Mouse (Mus musculus) CH12.LX (cell line): Measurements from ENCODE around the gene Gnb2. TPM values are rescaled to one million over a fixed set of nuclear protein-coding genes. Genes with fewer than 3 reads are reported as not detected.

Experiments used
- DNase-seq: peaks from one replicate; pipeline ENCODE4 v3.0.0-alpha.2; 2013; ENCODE audit errors: extremely low read depth
- H3K27ac ChIP-seq: 2 replicates; pipeline ENCODE4 v1.5.1; 2012; ENCODE audit warnings: low read depth, mild to moderate bottlenecking, control low read depth, moderate library complexity; ENCODE audit not compliant: insufficient read depth
- H3K27me3 ChIP-seq: replicated peaks from 2 replicates; pipeline ENCODE3; 2012; ENCODE audit warnings: inconsistent platforms
- H3K36me3 ChIP-seq, 2 experiments: replicated peaks in 1 of 2; 2 replicates each; pipeline versions ENCODE3 to v1.6.1; 2012; ENCODE audit warnings: inconsistent platforms in 1 of 2, low read length in 1 of 2, mild to moderate bottlenecking in 1 of 2, mixed read lengths in 1 of 2, moderate library complexity in 1 of 2; ENCODE audit not compliant: control insufficient read depth in 1 of 2, insufficient read depth in 1 of 2
- H3K4me1 ChIP-seq, 2 experiments: 2 replicates each; pipeline ENCODE4 v1.6.1; 2012; ENCODE audit warnings: inconsistent platforms in 1 of 2, moderate library complexity in 1 of 2; ENCODE audit not compliant: insufficient read depth in 2 of 2, control insufficient read depth in 1 of 2
- H3K4me2 ChIP-seq: 2 replicates; pipeline ENCODE4 v1.6.1; 2012; ENCODE audit warnings: low read depth, mild to moderate bottlenecking, control low read depth; ENCODE audit not compliant: poor library complexity, insufficient read depth, severe bottlenecking
- H3K4me3 ChIP-seq, 3 experiments: fragments of 150-350 bp in 1 of 3; sonication (generic) in 1 of 3; replicated peaks in 1 of 3; 2 replicates each; pipeline versions ENCODE3 to v1.5.1; 2011 to 2012; ENCODE audit warnings: low read depth in 2 of 3, low read length in 2 of 3, mild to moderate bottlenecking in 2 of 3, moderate library complexity in 2 of 3, control low read depth in 1 of 3, improper control_type of control experiment in 1 of 3, inconsistent platforms in 1 of 3, mixed read lengths in 1 of 3; ENCODE audit not compliant: poor library complexity in 1 of 3
- H3K79me2 ChIP-seq: replicated peaks from 2 replicates; pipeline ENCODE4 v1.6.1; 2012; ENCODE audit warnings: mild to moderate bottlenecking, moderate library complexity; ENCODE audit not compliant: control insufficient read depth, poor library complexity, insufficient read depth, severe bottlenecking; ENCODE audit errors: extremely low read depth
- H3K9ac ChIP-seq: 2 replicates; pipeline ENCODE4 v1.6.1; 2012; ENCODE audit warnings: low read depth, mild to moderate bottlenecking, control low read depth, moderate library complexity; ENCODE audit not compliant: insufficient read depth
- H3K9me3 ChIP-seq: replicated peaks from 2 replicates; pipeline ENCODE3; 2012; ENCODE audit warnings: low read length, inconsistent platforms, mixed read lengths
- BHLHE40 ChIP-seq: IDR thresholded peaks from 2 replicates; pipeline ENCODE4 v1.6.1; 2011; ENCODE audit warnings: mild to moderate bottlenecking, low read depth, low read length, improper control_type of control experiment
- CHD1 ChIP-seq: IDR thresholded peaks from 2 replicates; pipeline ENCODE4 v1.6.1; 2012; ENCODE audit warnings: low read depth, low read length, improper control_type of control experiment, inconsistent platforms
- CHD2 ChIP-seq: IDR thresholded peaks from 2 replicates; pipeline ENCODE4 v1.6.1; 2011; ENCODE audit warnings: low read length, improper control_type of control experiment
- ELF1 ChIP-seq: IDR thresholded peaks from 2 replicates; pipeline ENCODE4 v1.6.1; 2014; ENCODE audit warnings: low read depth, mild to moderate bottlenecking, inconsistent platforms, low read length, improper control_type of control experiment
- EP300 ChIP-seq: IDR thresholded peaks from 2 replicates; pipeline ENCODE4 v1.6.1; 2011; ENCODE audit warnings: low read length, improper control_type of control experiment
- GABPA ChIP-seq: IDR thresholded peaks from 2 replicates; pipeline ENCODE4 v1.6.1; 2012; ENCODE audit warnings: low read depth, low read length, improper control_type of control experiment, inconsistent platforms; ENCODE audit not compliant: insufficient replicate concordance
- HCFC1 ChIP-seq: IDR thresholded peaks from 2 replicates; pipeline ENCODE4 v1.6.1; 2012; ENCODE audit warnings: low read depth, mild to moderate bottlenecking, inconsistent platforms, low read length, improper control_type of control experiment
- JUND ChIP-seq: conservative IDR thresholded peaks from 2 replicates; pipeline ENCODE4 v1.6.1; 2011; ENCODE audit warnings: low read depth, low read length, improper control_type of control experiment
- MAX ChIP-seq: IDR thresholded peaks from 2 replicates; pipeline ENCODE4 v1.6.1; 2011; ENCODE audit warnings: low read length, improper control_type of control experiment
- MXI1 ChIP-seq: IDR thresholded peaks from 2 replicates; pipeline ENCODE4 v1.6.1; 2011; ENCODE audit warnings: mild to moderate bottlenecking, low read depth, low read length, improper control_type of control experiment
- NELFE ChIP-seq: IDR thresholded peaks from 2 replicates; pipeline ENCODE4 v1.6.1; 2011; ENCODE audit warnings: low read depth, low read length, improper control_type of control experiment
- POLR2A ChIP-seq: IDR thresholded peaks from 2 replicates; pipeline ENCODE4 v1.6.1; 2011; ENCODE audit warnings: low read depth, mild to moderate bottlenecking, improper control_type of control experiment, low read length
- POLR2AphosphoS2 ChIP-seq: IDR thresholded peaks from 2 replicates; pipeline ENCODE4 v1.6.1; 2011; ENCODE audit warnings: low read depth, low read length, improper control_type of control experiment
- RAD21 ChIP-seq: IDR thresholded peaks from 2 replicates; pipeline ENCODE4 v1.6.1; 2011; ENCODE audit warnings: low read depth, mild to moderate bottlenecking, low read length, improper control_type of control experiment, moderate library complexity
- TCF12 ChIP-seq: IDR thresholded peaks from 2 replicates; pipeline ENCODE4 v1.6.1; 2014; ENCODE audit warnings: low read depth, mild to moderate bottlenecking, inconsistent platforms, low read length, improper control_type of control experiment
- USF2 ChIP-seq: conservative IDR thresholded peaks from 2 replicates; pipeline ENCODE4 v1.6.1; 2011; ENCODE audit warnings: low read depth, low read length, improper control_type of control experiment
- ZKSCAN1 ChIP-seq: IDR thresholded peaks from 2 replicates; pipeline ENCODE4 v1.6.1; 2012; ENCODE audit warnings: low read depth, inconsistent platforms, low read length, improper control_type of control experiment, borderline replicate concordance
- dilution Hi-C: fragments of 300-500 bp; cut with MboI; formaldehyde crosslinking; loops from 2 replicates; pipeline ENCODE4 v1.14.3; 2020; ENCODE audit warnings: low sequenced_read_pairs; ENCODE audit not compliant: extremely low pct_unique_long_range_greater_than_20kb, extremely low pct_ligation_motif_present
- in situ Hi-C: fragments of 300-500 bp; cut with MboI; formaldehyde crosslinking; loops from 3 replicates; pipeline ENCODE4 v1.14.3; 2019; ENCODE audit warnings: low sequenced_read_pairs, low pct_ligation_motif_present, low pct_unique_long_range_greater_than_20kb, mixed read lengths
- polyA plus RNA-seq: library from polyadenylated mRNA; unstranded; fragments of >175 nt; gene quantifications from 2 replicates; pipeline ENCODE4 v1.2.1, GENCODE M21; 2012; ENCODE audit warnings: low read depth; ENCODE audit not compliant: insufficient read length
- total RNA-seq, 2 experiments: library from RNA; depleted of rRNA; stranded (reverse); fragments of 300-350 nt in 1 of 2; fragments of >200 nt in 1 of 2; gene quantifications; 2 replicates each; pipeline ENCODE4 v1.2.3; 2012 to 2014

The Gnb2 gene
- total and polyA plus RNA-seq, 3 experiments = 264 to 480 (median 327) TPM

- peaks cover 85 to 98% of the 10 kb centered on the region in 2 experiments for H3K36me3 ChIP-seq
- in situ Hi-C loops = loop anchor here (25.0 kb wide), 1 partner anchor 240 kb away; no protein-coding TSS in a partner anchor
These were observed 10.6 kb downstream of the Gnb2 start for GRCm38 (mm10) chr5:137522711-137523110.

DNA sequence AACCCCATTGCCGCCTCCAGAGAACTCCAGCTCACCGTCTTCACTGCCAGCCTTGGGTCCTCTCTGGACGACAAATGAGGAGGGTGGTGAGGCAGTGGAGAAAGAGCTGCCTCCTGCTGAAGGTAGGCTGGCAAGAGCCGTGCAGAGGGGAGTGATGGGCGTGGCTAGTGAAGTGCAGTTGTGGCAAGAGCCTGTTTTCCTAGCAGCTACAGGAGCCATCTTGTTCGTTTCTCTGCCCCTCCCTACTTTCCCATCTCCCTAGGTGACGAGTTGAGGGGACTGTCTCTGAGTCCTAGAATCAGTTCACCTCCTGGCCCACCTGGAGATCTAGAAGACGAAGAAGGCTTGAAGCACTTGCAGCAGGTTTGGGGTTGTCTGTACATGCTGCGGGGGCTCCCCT is 11.4 kb downstream of the Gnb2 start:
- Histone ChIP-seq H3K36me3 (peaks cover 81 to 98% of the 10 kb centered on the region in 2 experiments), H3K4me3 (no peak overlapping the region), H3K27ac (no peak overlapping the region), H3K9me3 (no peaks in the 10 kb centered on the region), H3K4me1 (peaks cover 0 to 13% of the 10 kb centered on the region in 2 experiments; a peak in 2 of 4 replicates), H3K27me3 (no peaks in the 10 kb centered on the region), H3K9ac (no peak overlapping the region), H3K4me2 (no peak overlapping the region), H3K79me2 (no peaks in the 10 kb centered on the region)
- TF ChIP-seq NELFE (no peak), CHD1 (no peak), BHLHE40 (no peak), POLR2A (no peak), GABPA (no peak), ZKSCAN1 (no peak)
- no peak for DNase-seq
- dilution Hi-C loops (no loop called here), in situ Hi-C loops (loop anchor here (25.0 kb wide), 1 partner anchor 240 kb away; no protein-coding TSS in a partner anchor)

More at GRCm38 (mm10) chr5:137522711-137523110, 10.6 kb downstream of the Gnb2 start:
- H3K27me3 ChIP-seq = no peaks in the 10 kb centered on the region
- dilution Hi-C loops = no loop called here
- no peak overlapping the region for H3K9ac ChIP-seq
- peaks cover 0 to 13% of the 10 kb centered on the region in 2 experiments; a peak in 2 of 4 replicates for H3K4me1 ChIP-seq
- H3K79me2 ChIP-seq = no peaks in the 10 kb centered on the region
- no peak overlapping the region for H3K4me2 ChIP-seq
- DNase-seq = no peak
- H3K27ac ChIP-seq = no peak overlapping the region
- H3K9me3 ChIP-seq = no peaks in the 10 kb centered on the region
- H3K4me3 ChIP-seq = no peak overlapping the region
- TF ChIP-seq POLR2AphosphoS2 (no peak), ELF1 (no peak), HCFC1 (no peak)
- TF ChIP-seq, all 38 proteins: peak for 0

DNA sequence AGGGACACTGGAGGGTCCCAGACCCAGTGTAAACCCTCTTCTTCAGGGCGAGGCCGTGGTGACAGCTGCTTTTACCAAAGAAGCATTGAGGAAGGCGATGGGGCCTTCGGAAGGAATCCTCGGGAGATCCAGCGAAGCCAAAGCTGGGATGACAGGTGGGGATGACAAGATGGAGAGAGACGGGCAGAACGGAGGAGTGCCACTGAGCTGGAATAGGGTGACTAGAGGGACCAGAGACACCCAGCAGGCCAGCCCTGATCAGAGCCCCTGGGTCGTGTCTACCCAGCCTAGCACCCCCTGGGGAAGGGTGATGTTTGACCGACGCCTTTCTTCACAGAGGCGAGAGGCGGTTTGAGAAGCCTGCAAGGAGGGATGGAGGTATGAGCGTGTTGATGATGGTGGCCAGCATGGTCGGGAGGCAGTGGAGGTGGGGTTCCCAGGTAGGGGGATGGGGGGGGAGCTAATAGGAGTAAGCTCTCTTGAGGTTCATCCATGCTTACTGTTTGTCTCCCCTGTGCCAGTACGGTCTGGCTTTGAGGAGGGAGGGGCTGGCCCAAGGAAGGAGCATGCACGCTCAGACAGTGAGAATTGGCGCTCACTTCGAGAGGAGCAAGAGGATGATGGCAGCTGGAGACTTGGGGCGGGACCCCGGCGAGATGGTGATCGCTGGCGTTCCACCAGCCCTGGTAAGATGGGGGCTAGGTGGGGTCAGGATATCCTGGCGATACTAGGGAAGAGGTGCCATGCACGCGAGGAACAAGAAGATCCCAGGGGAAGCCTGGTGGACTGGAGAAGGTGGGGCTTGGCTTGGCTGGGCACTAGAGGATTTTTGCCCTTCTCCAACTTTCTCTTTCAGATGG is 13.4 kb downstream of the Gnb2 start:
- peaks cover 0 to 12% of the 10 kb centered on the region in 2 experiments; a peak in 2 of 4 replicates for H3K4me1 ChIP-seq
- peaks cover 65 to 89% of the 10 kb centered on the region in 2 experiments for H3K36me3 ChIP-seq
- H3K4me3 ChIP-seq = no peak overlapping the region
- in situ Hi-C loops = loop anchor here (25.0 kb wide), 1 partner anchor 242 kb away; no protein-coding TSS in a partner anchor
- H3K79me2 ChIP-seq = peaks cover 5% of the 10 kb centered on the region; the same call in 1 of the 2 replicates
- no peak for DNase-seq
- no peaks in the 10 kb centered on the region for H3K9me3 ChIP-seq
- H3K4me2 ChIP-seq = no peak overlapping the region
- TF ChIP-seq BHLHE40 (no peak), RAD21 (no peak), POLR2AphosphoS2 (no peak), GABPA (no peak), USF2 (no peak), TCF12 (no peak), POLR2A (no peak), JUND (no peak), EP300 (no peak), MXI1 (no peak), CHD1 (no peak), CHD2 (no peak), MAX (no peak)
- TF ChIP-seq, all 38 proteins: peak for 0
- no peak overlapping the region for H3K27ac ChIP-seq
- dilution Hi-C loops = no loop called here
- no peak overlapping the region for H3K9ac ChIP-seq
- no peaks in the 10 kb centered on the region for H3K27me3 ChIP-seq
